Mouse (Mus musculus) urinary bladder, postnatal 36 days (tissue): ENCODE results near the gene Ppp1r9a.
A peak's percentile ranks its signal among the peaks of the same experiment; 100 is the strongest.

Experiments
- DNase-seq, 2 experiments: peaks; one replicate each; pipeline ENCODE4 v3.0.0; 2022; ENCODE audit warnings: low spot score in 2 of 2, mixed read lengths in 1 of 2

Gene Ppp1r9a

DNA sequence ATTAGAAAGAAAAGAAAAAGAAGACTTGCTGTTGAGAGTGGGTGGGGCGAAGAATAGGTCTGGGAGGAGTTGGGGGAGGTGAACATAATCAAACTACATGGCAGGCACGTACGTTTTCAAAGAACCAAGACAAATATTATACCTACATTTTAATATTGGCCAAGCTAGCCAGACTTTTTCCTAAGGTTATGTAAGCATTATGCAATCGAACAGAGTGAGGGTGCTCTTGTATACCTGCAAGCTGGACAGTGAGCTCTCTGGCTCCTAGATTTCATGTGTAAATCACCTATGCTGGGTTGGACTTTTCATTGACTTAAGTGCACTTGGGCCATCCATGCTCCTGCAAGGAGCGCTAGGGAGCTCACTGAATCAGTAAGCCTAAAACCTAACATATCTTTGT, 295.9 kb downstream of the Ppp1r9a start:
- DNase-seq = no peak

DNA sequence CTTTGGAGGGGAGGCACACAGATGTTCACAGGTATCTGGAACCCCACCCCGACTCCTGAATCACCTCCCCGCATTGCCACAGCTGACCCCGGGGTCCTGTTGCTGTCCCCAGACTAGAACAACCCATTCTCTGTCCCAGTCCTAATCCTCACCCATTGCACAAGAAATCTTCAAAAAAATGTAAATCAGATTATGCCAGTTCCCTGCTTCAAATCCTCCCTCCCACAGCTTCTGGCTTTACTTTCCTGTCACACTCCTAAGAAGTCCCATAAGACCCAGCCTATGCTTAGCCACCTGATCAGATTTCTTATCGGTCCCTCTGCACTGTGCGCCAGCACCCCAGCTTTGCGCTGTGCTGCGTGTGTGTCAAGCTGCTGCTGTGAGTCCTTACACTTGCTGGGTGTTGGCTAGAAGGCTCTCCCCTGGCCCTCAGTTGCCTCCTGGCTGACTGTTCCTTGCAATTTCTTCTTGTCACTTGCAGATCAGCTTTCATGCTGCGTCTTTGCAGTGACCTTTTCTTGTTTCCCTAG, 296.7 kb downstream of the Ppp1r9a start:
- no peak for DNase-seq

DNA sequence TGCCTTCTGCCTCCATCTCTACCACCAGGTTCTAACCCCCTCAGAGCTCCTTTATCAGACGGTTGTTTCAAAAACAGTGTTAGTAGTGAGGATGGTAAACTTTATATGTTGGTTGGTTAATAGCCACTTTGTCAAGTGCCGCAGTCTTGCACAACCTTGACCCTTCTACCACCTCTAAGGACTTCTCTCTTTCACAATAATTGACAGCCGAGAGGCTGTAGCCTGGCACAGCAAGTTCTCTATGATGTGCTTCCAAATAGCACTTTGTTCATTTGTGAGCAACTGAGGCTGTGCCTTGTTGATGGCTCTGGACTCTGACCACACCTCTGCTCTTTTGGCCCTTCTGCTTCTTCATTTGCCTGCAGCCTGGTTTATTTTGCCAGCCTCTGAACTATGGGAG, 297.2 kb downstream of the Ppp1r9a start:
- DNase-seq = peak in 1 of 2 experiments; percentile 11

DNA sequence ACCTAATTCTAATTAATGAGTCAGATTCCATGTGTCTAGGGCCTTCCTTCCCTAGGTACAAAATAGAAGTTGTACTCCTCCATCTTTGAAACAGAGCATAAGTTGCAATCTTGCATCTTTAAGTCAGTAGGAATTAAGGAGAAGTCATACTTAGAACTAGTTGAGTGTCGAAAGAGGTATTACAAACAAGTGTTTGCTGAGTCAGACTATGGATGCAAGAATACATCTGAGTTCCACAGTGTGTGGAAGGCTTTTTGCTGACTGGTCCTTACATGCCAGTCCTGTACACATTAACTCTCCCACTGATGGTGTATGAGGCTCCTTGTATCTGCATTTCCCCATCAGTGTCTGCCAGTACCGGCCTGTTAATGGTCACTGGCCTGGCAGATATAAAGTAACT, 305.1 kb downstream of the Ppp1r9a start:
- no peak for DNase-seq
